Mouse (Mus musculus) lung, embryonic 14.5 days (tissue): Measurements from ENCODE around the gene Insc. TPM values are rescaled to one million over a fixed set of nuclear protein-coding genes. Genes with fewer than 3 reads are reported as not detected.

Experiments used
- ATAC-seq: fragments of 200-750 bp; cut with Nextera tagmentation; 2 replicates; pipeline ENCODE4 v1.8.0; 2017; ENCODE audit warnings: mild to moderate bottlenecking, moderate TSS enrichment, moderate library complexity; ENCODE audit not compliant: insufficient read depth
- DNase-seq: peaks from one replicate; pipeline ENCODE4 v3.0.0-alpha.2; 2015
- H3K27ac ChIP-seq: fragments of 300-500 bp; sonication (generic); 2 replicates; pipeline ENCODE4 v1.5.1; 2014; ENCODE audit warnings: low read depth, mild to moderate bottlenecking, moderate library complexity
- H3K27me3 ChIP-seq: fragments of 300-500 bp; sonication (generic); 2 replicates; pipeline ENCODE4 v1.6.1; 2014; ENCODE audit warnings: low read length, control low read depth; ENCODE audit not compliant: insufficient read depth
- H3K36me3 ChIP-seq: fragments of 300-500 bp; sonication (generic); 2 replicates; pipeline ENCODE4 v1.6.1; 2014; ENCODE audit warnings: control low read depth; ENCODE audit not compliant: insufficient read depth
- H3K4me1 ChIP-seq: fragments of 300-500 bp; sonication (generic); 2 replicates; pipeline ENCODE4 v1.6.1; 2014; ENCODE audit warnings: antibody characterized with exemption, control low read depth; ENCODE audit not compliant: insufficient read depth
- H3K4me2 ChIP-seq: fragments of 300-500 bp; sonication (generic); 2 replicates; pipeline ENCODE4 v1.6.1; 2014; ENCODE audit warnings: mild to moderate bottlenecking
- H3K4me3 ChIP-seq: fragments of 300-500 bp; sonication (generic); 2 replicates; pipeline ENCODE4 v1.5.1; 2014; ENCODE audit warnings: low read depth, low read length
- H3K9ac ChIP-seq: fragments of 300-500 bp; sonication (generic); 2 replicates; pipeline ENCODE4 v1.6.1; 2014
- H3K9me3 ChIP-seq: fragments of 300-500 bp; sonication (generic); 2 replicates; pipeline ENCODE4 v1.6.1; 2016; ENCODE audit warnings: low read depth, low read length, control low read depth
- CTCF ChIP-seq: IDR thresholded peaks from 2 replicates; pipeline ENCODE4 v1.5.1; 2016; ENCODE audit warnings: antibody characterized with exemption, low read depth
- WGBS: fragments of 180-500 bp; shearing (Covaris S2); extraction: QIAGEN DNeasy Blood & Tissue Kit; methylation state at CpG from one replicate; pipeline ENCODE4 v1.1.7; 2014; 5-methylcytosine and 5-hydroxymethylcytosine counted together
- polyA plus RNA-seq: library from polyadenylated mRNA; unstranded; fragments of >200 nt; fragmentation: Nextera tagmentation; extraction: Ambion mirVana; gene quantifications from 2 replicates; pipeline ENCODE4 v1.2.1, GENCODE M21; 2014

Insc gene
- polyA plus RNA-seq, 1 experiment from 2014 or later, result 3.3 TPM

DNA sequence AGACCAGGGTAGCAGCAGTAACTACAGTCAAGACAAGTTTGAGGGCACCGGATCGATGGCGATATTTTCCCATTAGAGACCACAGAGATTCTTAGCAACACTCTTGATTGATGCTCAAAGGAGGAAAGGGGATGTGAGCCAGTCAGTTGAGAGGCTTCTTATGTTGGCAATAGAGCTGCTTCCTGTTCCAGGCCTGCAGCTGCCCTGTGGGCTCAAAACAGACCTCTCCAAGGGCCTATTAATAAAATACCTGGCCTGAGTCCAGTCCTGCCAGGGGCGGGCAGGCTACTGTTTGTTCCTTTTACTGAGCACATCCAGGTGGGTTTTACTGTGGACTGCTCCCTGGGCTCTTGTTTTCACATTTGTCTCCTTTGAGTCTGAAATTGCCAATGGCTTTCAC is 83.9 kb downstream of the Insc start:
- ATAC-seq (peak; percentile 30; the same call in 1 of the 2 replicates), DNase-seq (peak; percentile 65)
- Histone ChIP-seq H3K27me3 (no peaks in the 10 kb centered on the region), H3K9ac (no peak overlapping the region), H3K4me3 (no peak overlapping the region), H3K36me3 (no peaks in the 10 kb centered on the region), H3K27ac (peak overlapping the region; percentile 50; the same call in 1 of the 2 replicates), H3K4me1 (no peaks in the 10 kb centered on the region), H3K4me2 (no peak overlapping the region), H3K9me3 (no peaks in the 10 kb centered on the region)
- no peak for TF ChIP-seq CTCF
- 57% methylated on average over 4 of the region's 4 CpGs for WGBS

- ATAC-seq (peak; percentile 54; the same call in 1 of the 2 replicates), DNase-seq (peak; percentile 57)
- Histone ChIP-seq H3K27ac (no peak overlapping the region), H3K9ac (no peak overlapping the region), H3K36me3 (no peaks in the 10 kb centered on the region), H3K27me3 (no peaks in the 10 kb centered on the region), H3K4me3 (no peak overlapping the region), H3K4me1 (no peaks in the 10 kb centered on the region), H3K9me3 (no peaks in the 10 kb centered on the region), H3K4me2 (no peak overlapping the region)
- TF ChIP-seq CTCF, result peak; percentile 34
- WGBS, result 29% methylated on average over 3 of the region's 3 CpGs
Measured at GRCm38 (mm10) chr7:114832257-114832940, 88.9 kb downstream of the Insc start.

- 69% methylated on average over 6 of the region's 6 CpGs for WGBS
- H3K27ac ChIP-seq, result no peak overlapping the region
Measured at GRCm38 (mm10) chr7:114834504-114834903, 91.0 kb downstream of the Insc start.

DNA sequence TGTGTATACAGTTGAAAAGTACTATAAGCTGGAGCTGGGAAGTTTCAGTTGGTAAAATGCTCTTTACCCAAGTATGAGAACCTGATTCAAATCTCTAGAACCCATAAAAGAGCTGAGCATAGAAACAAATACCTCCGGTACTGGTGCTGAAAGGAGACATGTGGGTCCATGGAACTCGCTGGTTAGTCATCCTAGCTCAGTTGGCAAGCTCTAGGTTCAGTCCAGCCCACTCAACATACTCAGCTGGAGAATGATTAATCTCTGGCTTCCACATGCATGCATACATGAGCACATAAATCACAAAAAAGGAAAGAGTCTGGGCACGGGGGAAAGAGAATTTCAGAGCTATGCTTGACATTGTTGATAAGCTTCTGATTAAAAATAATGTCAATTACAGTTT is 93.8 kb downstream of the Insc start:
- H3K27ac ChIP-seq, result no peak overlapping the region
- peak; percentile 9 for DNase-seq
- no peaks in the 10 kb centered on the region for H3K27me3 ChIP-seq
- H3K9me3 ChIP-seq, result no peaks in the 10 kb centered on the region
- no peak for TF ChIP-seq CTCF
- no peaks in the 10 kb centered on the region for H3K4me1 ChIP-seq
- no peak for ATAC-seq
- no peak overlapping the region for H3K4me3 ChIP-seq
- 53% methylated on average over 3 of the region's 3 CpGs for WGBS
- H3K36me3 ChIP-seq, result no peaks in the 10 kb centered on the region
- no peak overlapping the region for H3K9ac ChIP-seq
- H3K4me2 ChIP-seq, result no peak overlapping the region

More at GRCm38 (mm10) chr7:114834504-114834903, 91.0 kb downstream of the Insc start:
- Histone ChIP-seq H3K4me2 (no peak overlapping the region), H3K4me3 (no peak overlapping the region), H3K9me3 (no peaks in the 10 kb centered on the region), H3K36me3 (no peaks in the 10 kb centered on the region), H3K27me3 (no peaks in the 10 kb centered on the region), H3K4me1 (no peaks in the 10 kb centered on the region), H3K9ac (no peak overlapping the region)
- ATAC-seq, result no peak
- TF ChIP-seq CTCF, result no peak
- no peak for DNase-seq

DNA sequence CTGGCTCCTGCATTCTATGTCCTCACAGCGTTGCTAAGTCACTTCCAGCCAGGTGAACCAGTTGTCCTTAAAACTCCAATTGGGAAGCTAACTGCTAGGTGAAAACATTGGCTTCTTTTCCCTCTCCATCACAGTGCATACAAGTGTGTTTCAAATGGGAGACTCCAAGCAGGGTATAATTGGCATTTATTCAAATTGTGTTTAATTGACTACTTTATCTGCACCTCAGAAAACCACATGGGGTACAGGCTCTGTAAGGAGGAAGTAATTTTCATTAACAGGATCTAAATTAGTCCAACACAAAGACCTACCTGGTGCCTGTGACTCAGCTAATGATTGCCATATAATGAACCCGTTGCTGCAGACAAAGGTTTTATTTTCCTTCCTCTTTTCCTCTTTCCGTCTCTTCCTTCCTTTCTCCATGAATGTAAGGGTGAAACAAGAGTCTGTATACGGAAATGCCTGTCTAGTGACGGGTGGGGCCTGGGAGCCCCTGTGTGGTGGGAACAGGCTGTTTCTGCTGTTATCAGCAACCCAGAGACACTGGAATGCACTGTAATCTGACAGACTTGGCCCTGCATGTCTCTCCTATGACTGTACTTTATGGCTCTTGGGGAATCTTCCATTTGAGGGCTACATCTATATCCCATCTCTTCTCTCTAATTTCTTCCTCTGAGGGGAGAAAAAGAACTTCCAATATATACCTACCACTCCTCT is 96.7 kb downstream of the Insc start:
- 51% methylated on average over 5 of the region's 5 CpGs for WGBS

GRCm38 (mm10) chr7:114842644-114843211 is 99.2 kb downstream of the Insc start:
- Histone ChIP-seq H3K4me3 (no peak overlapping the region), H3K36me3 (no peaks in the 10 kb centered on the region), H3K4me2 (no peak overlapping the region), H3K27me3 (no peaks in the 10 kb centered on the region), H3K4me1 (no peaks in the 10 kb centered on the region), H3K9me3 (no peaks in the 10 kb centered on the region), H3K9ac (no peak overlapping the region), H3K27ac (no peak overlapping the region)
- ATAC-seq (no peak), DNase-seq (no peak)
- WGBS, result 30% methylated on average over 3 of the region's 3 CpGs
- TF ChIP-seq CTCF, result no peak

More for the DNA sequence above, 96.7 kb downstream of the Insc start:
- no peaks in the 10 kb centered on the region for H3K27me3 ChIP-seq
- no peak overlapping the region for H3K27ac ChIP-seq
- no peaks in the 10 kb centered on the region for H3K36me3 ChIP-seq
- ATAC-seq (no peak; the same call in 1 of the 2 replicates), DNase-seq (peak; percentile 11)
- TF ChIP-seq CTCF, result no peak
- no peaks in the 10 kb centered on the region for H3K9me3 ChIP-seq
- no peak overlapping the region for H3K9ac ChIP-seq
- no peak overlapping the region for H3K4me2 ChIP-seq
- H3K4me1 ChIP-seq, result no peaks in the 10 kb centered on the region
- no peak overlapping the region for H3K4me3 ChIP-seq

- DNase-seq, result no peak
- Histone ChIP-seq H3K4me2 (no peak overlapping the region), H3K9ac (no peak overlapping the region), H3K27ac (no peak overlapping the region), H3K9me3 (no peaks in the 10 kb centered on the region), H3K4me3 (no peak overlapping the region), H3K27me3 (no peaks in the 10 kb centered on the region), H3K4me1 (no peaks in the 10 kb centered on the region), H3K36me3 (no peaks in the 10 kb centered on the region)
- TF ChIP-seq CTCF, result no peak
- 55% methylated on average over 2 of the region's 2 CpGs for WGBS
- ATAC-seq, result no peak
Measured at GRCm38 (mm10) chr7:114847179-114847578, 103.7 kb downstream of the Insc start.
